In the genomic region with DNA sequence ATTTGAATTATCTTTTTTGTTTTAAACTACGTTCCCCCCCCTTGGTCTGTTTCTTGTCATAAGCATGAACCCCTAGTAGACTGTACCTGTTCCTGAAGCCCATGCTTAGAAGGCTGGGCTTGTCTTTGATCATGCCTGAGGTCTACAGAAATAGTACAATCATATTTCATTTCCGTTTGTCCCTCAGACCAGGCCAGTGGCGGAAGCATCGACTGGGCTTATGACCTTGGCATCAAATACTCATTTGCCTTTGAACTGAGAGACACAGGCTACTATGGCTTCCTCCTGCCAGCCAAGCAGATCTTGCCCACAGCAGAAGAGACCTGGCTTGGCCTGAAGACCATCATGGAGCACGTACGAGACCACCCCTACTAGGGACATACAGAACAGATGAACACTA, we compare ENCODE assay signal across 26 mouse cellular contexts. TPM values are rescaled to one million over a fixed set of nuclear protein-coding genes. Genes with fewer than 3 reads are reported as not detected.
"Had no signal": no experiment of that assay in that cellular context is flagged by ENCODE, and none has a peak within 500 bp of the region (broad histone marks: within the 10 kb centered on the region; RNA-seq: fewer than 3 reads in every experiment).

No protein-coding gene starts in this region.

- H3K4me3 ChIP-seq: midbrain, embryonic 10.5 days; midbrain, embryonic 12.5 days; myocyte; neural tube, embryonic 13.5 days; neural tube, embryonic 15.5 days had no signal

- H3K9me3 ChIP-seq: midbrain, embryonic 10.5 days; midbrain, embryonic 12.5 days; neural tube, embryonic 13.5 days; neural tube, embryonic 15.5 days had no signal

- H3K27me3 ChIP-seq: midbrain, embryonic 12.5 days; neural tube, embryonic 13.5 days; neural tube, embryonic 15.5 days had no signal

- H3K4me1 ChIP-seq: midbrain, embryonic 10.5 days; midbrain, embryonic 12.5 days; neural tube, embryonic 13.5 days; neural tube, embryonic 15.5 days had no signal

- DNase-seq: lung, embryonic 14.5 days; lung, postnatal 10 days; lung, postnatal 4 days; midbrain, embryonic 14.5 days; retina, postnatal 1 day; right cerebral cortex, adult 18-20 months; right cerebral cortex, postnatal 25 days; right cerebral cortex, postnatal 4 days; spleen, adult 18-20 months; thymus, adult 18-20 months; thymus, postnatal 14 days; thymus, postnatal 36 days had no signal

- H3K36me3 ChIP-seq: midbrain, embryonic 10.5 days; midbrain, embryonic 12.5 days; neural tube, embryonic 13.5 days; neural tube, embryonic 15.5 days had no signal

- H3K27ac ChIP-seq: midbrain, embryonic 10.5 days; midbrain, embryonic 12.5 days; neural tube, embryonic 13.5 days; neural tube, embryonic 15.5 days had no signal

RNA-seq across cellular contexts. Expression of a gene that starts 4.1 kb away (rescaled TPM):
- total RNA-seq: megakaryocyte, adult 5-6 weeks; megakaryocyte-erythroid progenitor cell, adult 5-6 weeks had no signal
- polyA plus RNA-seq: small intestine, adult 2 months; thymus, postnatal 0 days had no signal

RNA-seq across cellular contexts. Expression of a gene that starts 22.7 kb away (rescaled TPM):
- total RNA-seq: megakaryocyte-erythroid progenitor cell, adult 5-6 weeks had no signal
- polyA plus RNA-seq: myocyte had no signal

RNA-seq across cellular contexts. Expression of a gene that starts 46.8 kb away (rescaled TPM):
- total RNA-seq: megakaryocyte, adult 5-6 weeks; megakaryocyte-erythroid progenitor cell, adult 5-6 weeks had no signal
- polyA plus RNA-seq: lung, embryonic 14.5 days; lung, embryonic 16.5 days; midbrain, embryonic 14.5 days; midbrain, embryonic 16.5 days; myocyte; neural tube, embryonic 11.5 days; neural tube, embryonic 13.5 days; neural tube, embryonic 15.5 days; small intestine, adult 2 months; thymus, postnatal 0 days had no signal

RNA-seq across cellular contexts. Expression of a gene that starts 54.4 kb away (rescaled TPM):
- total RNA-seq: megakaryocyte-erythroid progenitor cell, adult 5-6 weeks had no signal
- polyA plus RNA-seq: midbrain, embryonic 14.5 days; neural tube, embryonic 13.5 days; neural tube, embryonic 15.5 days; small intestine, adult 2 months; stomach, embryonic 14.5 days; stomach, embryonic 16.5 days had no signal
